Mouse (Mus musculus): ENCODE measurements around the gene Prss34. TPM values are rescaled to one million over a fixed set of nuclear protein-coding genes. Genes with fewer than 3 reads are reported as not detected.

The Prss34 gene
- 1 to 10 TPM; 1.2 to 1.3 TPM for total RNA-seq (2021)

DNA sequence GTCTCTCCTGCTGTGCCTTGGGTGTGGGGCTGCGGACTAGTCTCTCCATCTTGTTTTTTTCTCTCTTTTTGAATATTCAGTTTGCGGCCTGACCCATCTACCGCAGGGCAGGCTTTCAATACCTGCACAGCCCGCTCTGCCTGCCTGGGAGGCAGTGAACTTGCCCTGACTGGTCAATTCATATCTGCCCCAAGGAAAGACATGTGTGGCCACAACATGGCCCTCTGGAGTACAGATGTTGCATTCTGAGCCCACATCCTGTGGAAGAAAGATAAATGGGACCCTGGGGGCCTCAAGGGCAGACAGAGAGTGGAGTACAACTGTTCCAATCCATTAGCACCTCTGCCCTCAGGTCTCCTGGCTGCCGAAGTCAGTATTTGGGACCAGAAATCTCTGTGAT, at the start of gene Prss34:
Prss34 (plus strand) TSS at position 301 of the 400 bp plus-strand sequence.
- intact Hi-C loops (cut with DNase I) = loop anchor here (10.0 kb wide), 1 partner anchor 177 kb away; no protein-coding TSS in a partner anchor

DNA sequence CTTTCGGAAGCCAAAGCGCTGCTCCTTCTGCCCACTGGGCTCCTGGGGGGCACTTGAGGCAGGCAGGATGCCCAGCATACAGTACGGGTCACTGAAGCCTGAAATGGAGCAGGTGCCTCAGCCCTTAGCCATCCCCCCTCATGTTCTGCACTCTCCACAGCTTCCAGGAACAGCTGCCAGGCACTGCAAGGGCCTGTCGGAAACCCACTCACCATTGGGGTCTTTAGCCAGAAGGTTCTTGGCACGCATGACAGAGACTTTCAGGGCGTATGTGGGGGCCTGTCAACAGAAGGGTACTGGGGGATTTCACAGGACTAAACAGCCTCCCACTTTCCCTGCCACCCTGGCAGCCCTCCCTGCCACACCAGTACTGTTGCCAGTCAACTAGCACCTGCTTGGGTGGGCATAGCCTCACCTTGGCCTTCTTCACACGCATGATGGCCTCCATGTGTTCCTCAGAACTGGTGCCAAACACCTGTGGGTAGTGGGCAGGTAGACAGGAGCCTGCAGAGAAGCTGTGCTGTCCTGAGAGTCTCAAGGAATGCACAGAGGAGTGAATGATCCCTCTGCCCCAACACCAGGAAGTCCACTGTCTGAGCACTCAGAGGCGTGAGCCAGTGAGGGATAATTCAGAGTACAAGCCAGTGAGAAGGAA, 47.9 kb upstream of the Prss34 start:
- intact Hi-C loops (cut with DNase I) = no loop called here
- DNase-seq = peak; percentile 80

More for the DNA sequence above, at the start of gene Prss34:
- no peak for DNase-seq

DNA sequence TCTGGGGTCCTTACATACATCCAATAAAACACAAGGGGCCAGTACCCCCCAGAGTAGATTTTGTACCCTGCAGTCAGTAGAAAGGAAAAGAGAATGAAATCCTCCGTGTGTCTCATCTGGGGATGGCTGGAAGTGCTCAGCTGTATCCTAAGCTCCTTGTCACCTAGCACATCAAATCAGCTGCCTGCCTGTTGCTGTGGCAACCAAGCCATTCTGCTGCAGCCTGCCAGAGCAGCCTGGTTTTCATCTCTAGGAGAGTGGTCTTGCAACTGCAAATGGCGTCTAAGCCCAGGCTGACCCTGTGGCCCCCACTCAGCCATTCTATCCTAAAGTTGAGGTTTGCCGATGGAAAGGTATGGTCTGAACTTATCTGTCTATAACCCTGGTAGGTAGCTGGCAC, 45.6 kb upstream of the Prss34 start:
- DNase-seq = no peak
- intact Hi-C loops (cut with DNase I) = no loop called here

DNA sequence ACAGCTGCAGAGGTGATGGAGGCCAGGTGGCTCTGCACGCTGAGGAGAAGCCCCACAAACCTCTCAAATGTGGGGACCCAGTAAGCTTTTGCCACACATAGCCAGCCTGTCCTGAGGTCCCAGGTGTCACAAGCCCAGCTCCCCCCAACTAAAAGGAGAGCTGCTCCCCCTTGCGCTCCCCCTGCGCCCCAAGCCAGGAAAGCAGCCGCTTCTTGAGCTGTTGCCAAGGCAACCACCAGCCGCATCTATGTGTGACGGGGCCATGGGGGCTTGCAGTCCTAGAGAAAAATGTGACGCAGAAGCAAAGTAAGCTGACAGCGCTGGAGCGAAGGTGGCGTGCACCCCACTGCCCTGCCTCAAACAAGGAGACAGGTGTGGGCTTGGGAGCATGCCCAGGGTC, 44.4 kb upstream of the Prss34 start:
- DNase-seq = no peak
- intact Hi-C loops (cut with DNase I) = no loop called here

DNA sequence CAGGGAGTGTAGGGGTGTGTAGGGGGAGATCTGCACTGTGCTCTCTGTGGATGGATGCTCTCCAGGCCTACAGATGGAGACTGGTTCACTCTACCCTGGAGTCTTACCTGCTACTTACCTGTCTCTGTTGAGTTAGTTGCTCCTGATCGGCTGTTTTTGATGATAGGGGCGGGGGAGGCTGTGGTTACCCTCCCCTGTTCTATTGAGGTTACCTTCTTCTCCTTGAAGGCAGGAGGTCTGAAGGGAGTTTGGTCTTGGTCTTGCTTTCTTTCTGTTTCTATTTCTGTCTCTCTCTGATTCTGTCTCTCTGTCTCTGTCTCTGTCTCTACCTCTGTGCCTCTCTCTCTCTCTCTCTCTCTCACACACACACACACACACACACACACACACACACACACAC, 43.1 kb upstream of the Prss34 start:
- no peak for DNase-seq
- intact Hi-C loops (cut with DNase I) = no loop called here

DNA sequence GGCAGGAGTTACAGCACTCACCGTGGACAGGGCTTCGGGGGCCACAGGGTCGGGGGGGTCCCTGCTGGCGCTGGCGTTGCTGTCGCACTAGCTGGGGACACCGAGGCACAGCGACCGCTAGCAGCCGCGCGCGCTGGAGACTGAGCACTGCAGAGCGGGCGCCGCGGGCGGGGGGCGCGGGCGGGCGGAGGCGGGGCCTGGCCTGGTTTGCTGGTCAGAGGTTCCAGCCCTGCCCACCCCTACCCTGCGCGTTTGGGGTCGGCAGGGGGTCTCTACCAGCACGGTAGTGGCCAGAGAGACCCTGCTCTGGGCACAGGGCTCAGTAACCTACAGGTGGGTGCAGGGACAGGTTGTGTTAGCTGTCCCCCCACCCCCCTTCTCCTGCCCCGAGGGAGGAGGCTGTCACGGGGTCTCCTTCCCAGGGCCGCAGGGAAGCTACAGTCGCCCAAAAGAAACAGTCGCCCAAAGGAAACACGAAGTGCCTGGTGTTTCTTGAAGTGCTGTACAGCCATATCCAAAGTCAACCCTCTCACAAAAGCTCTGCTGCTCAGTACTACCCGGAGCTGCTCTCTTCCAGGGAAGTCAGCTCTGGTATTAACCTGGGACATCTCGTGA, 41.9 kb upstream of the Prss34 start, which contains the start of gene Baiap3:
Baiap3 (minus strand) TSS at position 225 of the 615 bp plus-strand sequence.
- intact Hi-C loops (cut with DNase I) = no loop called here
- no peak for DNase-seq

DNA sequence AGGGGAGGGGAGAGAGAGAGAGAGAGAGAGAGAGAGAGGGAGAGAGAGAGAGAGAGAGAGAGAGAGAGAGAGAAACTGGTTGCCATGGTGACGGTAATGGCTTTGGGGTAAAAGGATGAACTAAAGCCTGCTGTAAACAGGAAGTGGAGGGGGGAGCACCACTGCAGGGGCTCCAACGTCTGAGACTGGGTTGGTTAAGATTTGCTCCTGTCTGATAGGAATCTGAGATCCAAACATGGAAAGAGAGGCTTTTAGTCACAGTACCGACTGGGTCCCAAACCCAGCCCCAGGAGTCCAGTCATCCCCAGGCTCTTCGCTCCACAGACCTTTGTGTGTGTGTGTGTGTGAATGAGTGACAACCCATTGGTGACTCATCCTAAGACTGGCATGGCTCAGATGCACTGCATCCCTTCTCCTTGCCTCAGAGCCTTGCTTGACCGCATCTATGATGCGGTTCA, 40.4 kb upstream of the Prss34 start:
- DNase-seq = no peak
- intact Hi-C loops (cut with DNase I) = no loop called here

DNA sequence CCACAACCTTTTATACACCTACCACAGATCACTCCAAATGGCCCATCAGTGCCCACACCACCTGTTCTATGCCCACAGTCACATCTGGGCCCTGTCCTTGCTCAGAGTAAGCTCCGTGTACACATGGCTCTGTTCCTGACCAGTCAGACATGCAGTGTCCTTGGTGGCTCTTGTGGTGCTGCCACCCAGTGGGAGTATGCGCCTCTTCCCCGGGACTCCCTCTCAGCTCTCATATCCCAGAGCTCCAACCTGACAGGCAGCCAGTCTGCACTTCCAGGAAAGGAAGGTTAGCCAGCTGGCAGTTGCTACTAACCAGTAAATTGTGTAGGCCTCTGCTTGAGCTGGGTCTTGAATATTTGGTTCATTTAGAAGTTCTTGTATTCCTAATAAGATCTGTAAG, 33.7 kb upstream of the Prss34 start:
- intact Hi-C loops (cut with DNase I) = no loop called here
- no peak for DNase-seq

DNA sequence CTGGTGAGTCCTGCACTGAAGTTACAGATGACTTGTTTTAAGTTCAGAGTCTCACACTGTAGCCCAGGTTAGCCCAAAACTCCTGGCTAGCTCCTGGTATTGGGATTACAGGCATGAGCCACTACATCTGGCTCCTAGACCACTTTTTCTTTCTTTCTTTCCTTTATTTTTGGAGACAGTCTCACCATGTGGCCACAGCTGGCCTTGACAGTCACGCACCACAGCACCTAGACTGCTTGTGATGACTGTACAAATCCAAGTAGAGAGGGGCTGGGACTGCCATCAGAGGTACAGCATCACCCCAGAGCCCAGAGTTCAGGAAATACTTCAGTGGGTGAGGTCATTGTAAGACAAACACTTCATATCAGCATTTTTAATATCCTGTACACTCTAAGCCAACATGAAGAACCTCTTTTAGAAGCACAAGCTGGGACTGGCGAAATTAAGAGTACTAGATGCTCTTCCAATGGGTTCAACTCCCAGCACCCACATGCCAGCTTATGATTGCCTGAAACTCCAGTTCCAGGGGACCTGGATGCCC, 27.3 kb upstream of the Prss34 start:
- intact Hi-C loops (cut with DNase I) = loop anchor here (5.0 kb wide), 1 partner anchor 254 kb away; the partner anchor contains the start of genes Cramp1l and Ift140
- DNase-seq = no peak

DNA sequence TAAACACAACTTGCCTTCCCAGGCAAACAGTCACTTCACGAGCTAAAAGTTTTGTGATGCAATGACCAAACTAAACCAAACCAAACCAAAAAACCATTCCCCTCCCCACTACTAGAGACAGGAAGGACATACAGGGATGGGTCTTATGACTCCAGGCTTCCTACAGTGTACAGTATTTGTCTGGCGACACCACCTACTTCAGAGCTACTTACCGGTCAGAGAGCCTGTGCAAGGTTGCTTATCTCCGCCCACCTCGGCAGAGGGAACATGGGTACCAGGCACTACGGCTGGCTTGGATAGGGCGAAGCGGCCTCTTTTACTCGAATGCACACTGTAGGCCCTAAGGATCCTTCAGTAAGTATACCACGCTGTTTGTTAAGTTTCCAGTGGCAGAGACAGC, 25.9 kb upstream of the Prss34 start:
- intact Hi-C loops (cut with DNase I) = loop anchor here (5.0 kb wide), 1 partner anchor 255 kb away; the partner anchor contains the start of genes Cramp1l and Ift140
- DNase-seq = no peak

DNA sequence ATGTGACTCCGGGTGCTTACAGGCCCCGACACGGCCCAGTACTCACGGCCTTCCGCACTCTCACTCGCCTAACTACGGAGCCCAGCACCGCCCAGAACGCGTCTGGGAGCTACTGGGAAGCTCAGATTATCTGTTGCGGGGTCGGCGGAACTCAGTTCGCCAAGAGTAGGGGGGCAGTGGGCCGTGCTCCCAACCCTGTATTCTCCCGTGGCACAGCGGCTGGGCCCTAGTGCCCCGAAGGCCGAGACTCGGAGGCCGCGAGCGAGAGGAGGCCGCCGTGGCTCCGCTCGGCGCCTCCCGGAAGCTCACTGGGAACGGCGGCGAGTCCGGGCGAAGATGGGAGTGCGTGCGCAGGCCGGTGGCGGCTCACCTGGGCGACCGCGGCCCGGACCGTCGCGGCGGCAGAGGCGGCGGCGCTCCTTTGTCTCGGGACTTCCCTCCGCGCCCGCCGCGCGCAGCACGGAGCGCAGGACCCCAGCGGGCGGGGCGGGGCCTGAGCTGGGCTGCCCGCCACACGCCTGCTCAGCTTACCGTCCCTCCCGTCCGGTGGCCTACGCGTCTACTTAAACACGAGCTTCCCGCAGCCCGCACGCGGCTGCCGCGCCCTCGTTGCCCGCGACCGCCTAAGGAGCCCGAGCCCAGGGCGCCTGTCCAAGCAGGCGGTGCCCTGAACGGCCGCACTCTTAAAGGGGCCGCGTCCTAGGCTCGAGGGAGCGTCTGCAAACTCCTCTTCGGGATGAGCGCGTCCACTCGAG, 25.1 kb upstream of the Prss34 start:
- intact Hi-C loops (cut with DNase I) = loop anchor here (5.0 kb wide), 1 partner anchor 256 kb away; the partner anchor contains the start of genes Cramp1l and Ift140
- peak; percentile 86 for DNase-seq

DNA sequence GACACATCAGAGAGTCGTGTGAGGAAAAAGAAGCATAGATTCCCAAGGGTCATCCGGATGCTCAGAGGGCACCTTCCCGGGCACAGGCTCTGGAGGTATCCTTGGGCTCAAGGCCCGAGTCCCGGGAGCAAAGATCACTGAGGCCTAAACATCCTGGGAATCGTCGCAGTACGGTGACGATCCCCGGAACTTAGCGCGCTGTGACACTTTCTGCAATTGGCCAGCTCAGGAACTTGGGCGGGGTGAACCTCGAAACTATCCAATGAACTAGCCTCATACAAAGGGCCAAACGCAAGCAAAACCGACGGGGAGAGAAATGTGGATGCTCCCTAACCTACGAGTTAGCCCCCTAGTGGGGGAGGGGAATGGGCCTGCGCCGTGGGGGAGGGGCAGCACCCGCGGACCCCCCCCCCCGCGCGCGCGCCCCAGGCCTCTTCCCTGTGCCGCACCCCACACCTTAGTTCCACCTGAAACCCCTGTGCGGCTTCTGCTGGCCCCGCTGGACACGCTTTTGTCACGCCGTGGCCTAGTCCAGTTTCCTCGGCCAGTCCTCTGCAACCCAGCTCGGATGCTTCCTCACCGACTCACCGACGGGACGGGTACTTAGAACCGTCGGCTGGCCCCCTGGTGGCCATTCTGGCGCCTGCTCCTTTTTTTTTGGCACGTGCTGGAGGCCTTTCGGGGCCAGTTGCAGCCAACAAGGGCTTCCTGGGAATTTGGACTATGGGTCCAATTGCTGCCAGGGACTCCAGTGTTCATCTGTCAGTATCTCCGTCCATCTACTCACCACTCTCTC, 24.3 kb upstream of the Prss34 start:
- intact Hi-C loops (cut with DNase I) = loop anchor here (5.0 kb wide), 1 partner anchor 257 kb away; the partner anchor contains the start of genes Cramp1l and Ift140
- DNase-seq = peak; percentile 88

DNA sequence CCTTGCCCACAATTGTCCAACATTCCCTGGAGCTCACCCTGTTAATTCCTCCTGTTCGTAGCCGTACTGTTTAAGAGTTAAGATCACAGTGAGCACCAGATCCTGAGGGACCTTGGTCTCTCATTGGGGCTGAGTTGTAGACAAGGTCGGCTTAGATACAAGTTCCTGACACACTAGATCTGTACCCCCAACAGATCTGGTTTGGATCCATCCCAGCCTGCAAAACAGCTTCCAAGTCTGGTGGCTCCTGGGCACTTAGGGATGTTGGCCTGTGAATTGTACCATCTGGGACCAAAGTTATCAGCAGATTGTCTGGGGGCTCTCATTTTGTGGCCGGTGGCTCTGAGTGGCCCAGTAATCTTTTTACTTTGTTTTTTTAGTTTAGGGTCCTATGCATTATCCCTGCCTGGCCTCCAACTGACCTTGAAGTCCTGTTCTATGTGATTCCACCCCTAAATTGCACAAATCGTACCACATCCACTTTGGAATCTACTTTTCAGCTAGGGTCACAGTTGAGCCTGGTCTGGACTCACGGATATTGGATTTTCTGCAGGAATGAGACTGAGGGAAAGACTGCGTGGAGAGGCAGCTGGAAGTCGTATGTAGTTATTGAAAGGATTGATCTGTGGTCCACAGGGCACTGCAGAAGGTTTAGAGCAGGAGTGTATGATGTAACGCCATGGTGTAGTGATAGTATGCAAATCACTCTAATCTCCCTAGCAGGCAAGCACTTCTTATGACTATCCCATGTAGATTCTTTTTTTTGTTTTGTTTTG, 23.4 kb upstream of the Prss34 start, which contains the start of gene Ube2i:
Ube2i (minus strand) TSS at position 52 of the 776 bp plus-strand sequence.
- peak; percentile 55 for DNase-seq
- intact Hi-C loops (cut with DNase I) = loop anchor here (5.0 kb wide), 1 partner anchor 257 kb away; the partner anchor contains the start of genes Cramp1l and Ift140

DNA sequence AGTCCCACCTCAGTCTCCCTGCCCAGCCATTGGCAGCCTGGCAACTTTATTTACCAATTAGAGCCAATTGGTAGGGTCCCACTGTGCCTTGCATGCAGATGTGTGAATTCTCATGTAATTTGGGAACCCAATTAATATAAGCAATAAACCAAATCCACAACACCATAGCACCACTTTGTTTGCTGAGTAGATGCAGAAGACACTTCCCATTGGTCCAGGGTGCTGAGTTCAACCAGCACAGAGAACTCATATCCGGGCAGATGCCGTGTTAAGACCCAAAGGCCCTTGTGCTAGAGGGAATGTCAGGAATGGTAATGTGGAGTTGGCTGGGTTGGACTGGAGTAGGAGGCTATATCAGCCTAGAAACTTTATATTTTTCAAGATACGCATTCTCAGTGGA, 22.4 kb upstream of the Prss34 start:
- intact Hi-C loops (cut with DNase I) = no loop called here

DNA sequence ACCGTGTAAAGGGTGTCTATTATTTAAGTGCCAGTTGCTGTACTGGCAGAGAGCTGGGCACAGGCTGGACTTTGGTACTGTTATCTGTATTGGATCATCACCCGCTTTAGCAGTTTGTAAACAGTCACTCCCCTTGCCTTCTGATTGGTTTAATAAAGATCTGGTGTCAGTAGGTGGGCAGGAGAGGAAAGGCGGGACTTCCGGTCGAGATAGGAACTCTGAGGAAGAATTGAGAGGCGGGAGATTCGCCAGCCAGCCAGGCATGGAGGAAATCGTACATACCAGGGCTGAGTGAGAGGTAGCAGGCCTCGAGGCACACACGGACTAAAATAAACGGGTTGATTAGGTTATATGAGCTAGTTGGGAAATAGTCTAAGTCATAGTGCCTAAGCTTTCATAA, 16.1 kb upstream of the Prss34 start:
- peak; percentile 18 for DNase-seq

More for the DNA sequence above, 22.4 kb upstream of the Prss34 start:
- DNase-seq = no peak

DNA sequence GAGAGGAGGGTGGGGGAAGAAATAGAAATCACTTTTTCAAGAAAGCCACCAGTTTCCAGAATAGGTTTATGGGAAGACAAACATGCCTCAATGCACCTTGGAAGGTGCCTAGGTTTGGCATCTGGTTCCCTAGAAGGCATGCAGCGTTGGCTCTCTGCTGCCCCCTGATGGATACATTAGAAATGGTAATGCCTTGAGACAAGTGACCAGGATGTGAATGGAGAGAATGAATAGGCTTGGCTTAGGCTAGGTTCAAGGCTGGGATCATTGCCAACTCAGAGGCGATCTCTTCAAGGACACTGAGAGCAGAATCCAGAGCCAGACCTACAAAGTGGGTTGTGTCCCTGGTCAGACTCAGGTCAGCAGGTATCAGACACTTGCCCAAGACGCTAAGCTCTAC, 13.2 kb upstream of the Prss34 start:
- intact Hi-C loops (cut with DNase I) = no loop called here

More for the DNA sequence above, 16.1 kb upstream of the Prss34 start:
- intact Hi-C loops (cut with DNase I) = no loop called here

DNA sequence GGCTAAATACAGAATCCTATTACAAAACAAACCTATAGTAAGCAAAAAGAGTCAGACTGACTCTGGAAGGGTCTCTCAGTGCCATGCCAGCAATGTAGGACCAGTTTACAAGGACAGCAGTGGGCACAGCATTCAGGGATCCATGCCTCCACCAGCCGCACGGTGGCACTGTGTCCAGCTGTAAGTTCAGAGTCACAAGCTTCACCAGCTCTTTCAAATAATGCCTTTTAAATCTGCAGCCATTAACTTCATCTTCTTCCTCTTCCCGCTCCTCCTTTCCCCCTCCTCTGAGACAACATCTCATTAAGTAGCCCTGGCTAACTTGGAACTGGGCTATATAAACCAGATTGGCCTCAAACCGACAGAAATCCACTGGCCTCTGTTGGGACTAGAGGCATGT, 9.4 kb upstream of the Prss34 start:
- intact Hi-C loops (cut with DNase I) = no loop called here
- peak; percentile 48 for DNase-seq

More for the DNA sequence above, 13.2 kb upstream of the Prss34 start:
- peak; percentile 80 for DNase-seq

DNA sequence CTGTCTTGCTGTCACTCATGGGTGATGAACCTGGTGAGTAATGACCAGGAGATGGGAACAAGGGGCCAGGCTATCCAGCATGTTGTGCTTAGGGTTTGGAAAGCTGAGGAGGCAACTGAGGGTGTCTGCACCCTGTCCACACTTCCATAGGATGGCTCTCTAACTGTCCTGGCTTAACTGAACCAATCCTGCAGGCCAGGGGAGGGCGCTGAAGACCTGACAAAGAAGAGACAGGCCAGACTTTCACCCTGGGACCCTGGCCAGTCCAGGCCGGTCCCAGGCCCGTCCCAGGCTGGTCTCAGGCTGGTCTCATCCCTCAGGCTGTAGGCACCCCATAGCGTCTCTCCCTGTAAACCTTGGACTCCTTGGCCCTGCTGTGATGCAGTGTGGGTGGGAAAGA, 7.8 kb upstream of the Prss34 start:
- no peak for DNase-seq
- intact Hi-C loops (cut with DNase I) = loop anchor here (10.0 kb wide), 1 partner anchor 184 kb away; no protein-coding TSS in a partner anchor

DNA sequence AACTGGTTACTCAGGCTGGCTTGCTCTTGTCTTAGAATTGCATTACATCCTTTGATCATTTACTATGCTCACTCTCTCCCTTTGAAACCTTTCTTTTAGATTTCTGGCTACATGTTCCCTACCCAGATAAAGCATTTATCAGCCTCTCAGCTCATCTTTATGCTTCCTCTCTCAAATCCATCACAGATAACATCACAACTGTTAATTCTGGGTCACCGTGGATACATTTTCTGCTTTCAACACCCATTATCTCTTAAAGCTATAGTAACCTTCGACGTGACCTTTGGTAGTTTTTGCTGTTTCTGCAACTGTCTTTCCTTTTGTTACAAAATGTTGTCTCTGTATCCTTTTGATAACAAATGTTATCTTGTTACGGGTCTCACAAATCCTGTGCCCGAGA, 4.7 kb upstream of the Prss34 start:
- intact Hi-C loops (cut with DNase I) = loop anchor here (10.0 kb wide), 1 partner anchor 181 kb away; no protein-coding TSS in a partner anchor
- DNase-seq = no peak
